ENCODE assay signal across 30 mouse cellular contexts in genomic region chr17:83057832-83058231, GRCm38 (mm10).
DNase-seq lines count a peak whose midpoint lies in the region; ATAC-seq and TF ChIP-seq lines count a peak whose summit lies in the region.
"Had no signal": no experiment of that assay in that cellular context is flagged by ENCODE, and none has a peak within 500 bp of the region (broad histone marks: within the 10 kb centered on the region; RNA-seq: fewer than 3 reads in every experiment).

No protein-coding gene starts in this region.

- TF ChIP-seq EP300 in liver, postnatal 0 days (IDR thresholded peaks at IDR 0.05; ENCODE audit: low read depth), result no peak

- no peak for TF ChIP-seq CTCF in liver, postnatal 0 days (IDR thresholded peaks at IDR 0.05; ENCODE audit: low read depth)
- TF ChIP-seq CTCF in hindbrain, postnatal 0 days (IDR thresholded peaks at IDR 0.05; ENCODE audit: low read depth), result no peak

- H3K9me3 ChIP-seq in liver, postnatal 0 days (ENCODE audit: low read length), result no peaks in the 10 kb centered on the region
- H3K9me3 ChIP-seq in intestine, embryonic 16.5 days (ENCODE audit: control insufficient read depth, low read length), result no peaks in the 10 kb centered on the region
- no peaks in the 10 kb centered on the region for H3K9me3 ChIP-seq in hindbrain, postnatal 0 days (ENCODE audit: low read length)
- H3K9me3 ChIP-seq: heart, embryonic 12.5 days; limb, embryonic 10.5 days; limb, embryonic 15.5 days; midbrain, embryonic 15.5 days; neural tube, embryonic 15.5 days had no signal

- no peak overlapping the region for H3K4me3 ChIP-seq in liver, postnatal 0 days (ENCODE audit: low read depth, low read length)
- no peak overlapping the region for H3K4me3 ChIP-seq in intestine, embryonic 16.5 days (ENCODE audit: low read length)
- no peak overlapping the region for H3K4me3 ChIP-seq in hindbrain, postnatal 0 days (ENCODE audit: low read length)
- H3K4me3 ChIP-seq: heart, embryonic 12.5 days; limb, embryonic 10.5 days; limb, embryonic 15.5 days; midbrain, embryonic 15.5 days; neural tube, embryonic 15.5 days had no signal

- H3K4me1 ChIP-seq in liver, postnatal 0 days (ENCODE audit: insufficient read depth), result peaks cover 4% of the 10 kb centered on the region
- H3K4me1 ChIP-seq in intestine, embryonic 16.5 days (ENCODE audit: control insufficient read depth, insufficient read depth, low read length), result no peaks in the 10 kb centered on the region
- no peaks in the 10 kb centered on the region for H3K4me1 ChIP-seq in hindbrain, postnatal 0 days (ENCODE audit: insufficient read depth, low read length)
- H3K4me1 ChIP-seq: limb, embryonic 15.5 days; neural tube, embryonic 15.5 days had no signal

- no peak overlapping the region for H3K4me2 ChIP-seq in liver, postnatal 0 days (ENCODE audit: low read depth, low read length)
- H3K4me2 ChIP-seq in intestine, embryonic 16.5 days (ENCODE audit: low read depth, low read length), result no peak overlapping the region
- no peak overlapping the region for H3K4me2 ChIP-seq in hindbrain, postnatal 0 days (ENCODE audit: low read depth, low read length)
- H3K4me2 ChIP-seq: heart, embryonic 12.5 days; hindbrain, embryonic 14.5 days; limb, embryonic 15.5 days; midbrain, embryonic 15.5 days; neural tube, embryonic 15.5 days had no signal

- H3K27ac ChIP-seq in liver, postnatal 0 days (ENCODE audit: low read depth), result no peak overlapping the region
- H3K27ac ChIP-seq in intestine, embryonic 16.5 days (ENCODE audit: low read length), result no peak overlapping the region
- H3K27ac ChIP-seq in hindbrain, postnatal 0 days, result no peak overlapping the region
- H3K27ac ChIP-seq: hindbrain, embryonic 14.5 days; limb, embryonic 10.5 days; limb, embryonic 15.5 days; midbrain, embryonic 15.5 days; neural tube, embryonic 15.5 days had no signal

- DNase-seq in adrenal gland, adult 2 months, result peak; percentile 73
- no peak for DNase-seq in adrenal gland, postnatal 25 days
- DNase-seq in liver, postnatal 0 days, result no peak
- no peak for DNase-seq in liver
- DNase-seq in right cerebral cortex, postnatal 10 days (ENCODE audit: low spot score in 2 of 2), result no peak
- DNase-seq in hindbrain, postnatal 0 days (ENCODE audit: low spot score), result no peak
- no peak for DNase-seq in left cerebral cortex, adult 8-10 months (ENCODE audit: low spot score in 2 of 2)
- DNase-seq: cerebellum, adult 2 months; cerebellum, postnatal 25 days; gastrocnemius, postnatal 14 days; heart, adult 18-20 months; kidney, adult 9 months; kidney, postnatal 10 days; layer of hippocampus, postnatal 36 days; lung, adult 2 months; lung, postnatal 10 days; retina, postnatal 1 day; spleen, adult 18-20 months; thymus, adult 18-20 months; thymus, postnatal 25 days had no signal

- peak; percentile 64 for ATAC-seq in liver, postnatal 0 days
- ATAC-seq in intestine, embryonic 16.5 days, result peak; percentile 88
- ATAC-seq in hindbrain, postnatal 0 days, result no peak
- ATAC-seq: forebrain, embryonic 14.5 days; inflammation-experienced regulatory T-cells, adult 6 months; midbrain, embryonic 15.5 days had no signal

- no peaks in the 10 kb centered on the region for H3K36me3 ChIP-seq in liver, postnatal 0 days (replicated peaks; ENCODE audit: insufficient read depth, low read length)
- H3K36me3 ChIP-seq in intestine, embryonic 16.5 days (ENCODE audit: control insufficient read depth, insufficient read depth, low read length), result no peaks in the 10 kb centered on the region
- no peaks in the 10 kb centered on the region for H3K36me3 ChIP-seq in hindbrain, postnatal 0 days (ENCODE audit: insufficient read depth, low read length)
- H3K36me3 ChIP-seq: heart, embryonic 12.5 days; limb, embryonic 10.5 days; limb, embryonic 15.5 days; midbrain, embryonic 15.5 days; neural tube, embryonic 15.5 days had no signal

- WGBS in liver, postnatal 0 days (ENCODE audit: insufficient replicate concordance), result 8% methylated on average over 3 of the region's 3 CpGs
- WGBS in intestine, embryonic 16.5 days, result 11% methylated on average over 3 of the region's 3 CpGs
- WGBS in hindbrain, postnatal 0 days, result 59% methylated on average over 3 of the region's 3 CpGs

- H3K27me3 ChIP-seq in liver, postnatal 0 days (ENCODE audit: insufficient read depth, low read length), result no peaks in the 10 kb centered on the region
- H3K27me3 ChIP-seq in intestine, embryonic 16.5 days (replicated peaks; ENCODE audit: control insufficient read depth, insufficient read depth, low read length), result no peaks in the 10 kb centered on the region
- H3K27me3 ChIP-seq in hindbrain, postnatal 0 days (ENCODE audit: insufficient read depth, low read length), result no peaks in the 10 kb centered on the region
- H3K27me3 ChIP-seq: CH12.LX; heart, embryonic 12.5 days; midbrain, embryonic 15.5 days; neural tube, embryonic 15.5 days had no signal

- no peak overlapping the region for H3K9ac ChIP-seq in liver, postnatal 0 days (replicated peaks)
- no peak overlapping the region for H3K9ac ChIP-seq in intestine, embryonic 16.5 days (ENCODE audit: low read depth, low read length)
- H3K9ac ChIP-seq in hindbrain, postnatal 0 days (replicated peaks; ENCODE audit: low read length), result no peak overlapping the region
- H3K9ac ChIP-seq: heart, embryonic 12.5 days; hindbrain, embryonic 14.5 days; limb, embryonic 15.5 days; midbrain, embryonic 15.5 days; neural tube, embryonic 15.5 days had no signal
